Mouse (Mus musculus) fat pad, adult 2 months (tissue): ENCODE results near the gene Sh2d2a.
A peak's percentile ranks its signal among the peaks of the same experiment; 100 is the strongest.
"Not testable (repeated sequence)": the region's sequence is repeated elsewhere in the genome, so short reads cannot be mapped to it uniquely, and the experiment has no call there.

Experiments
- DNase-seq: peaks from one replicate; pipeline ENCODE4 v3.0.0-alpha.2; 2011; ENCODE audit warnings: low read depth, low spot score; ENCODE audit errors: extremely low read depth

Gene Sh2d2a

DNA sequence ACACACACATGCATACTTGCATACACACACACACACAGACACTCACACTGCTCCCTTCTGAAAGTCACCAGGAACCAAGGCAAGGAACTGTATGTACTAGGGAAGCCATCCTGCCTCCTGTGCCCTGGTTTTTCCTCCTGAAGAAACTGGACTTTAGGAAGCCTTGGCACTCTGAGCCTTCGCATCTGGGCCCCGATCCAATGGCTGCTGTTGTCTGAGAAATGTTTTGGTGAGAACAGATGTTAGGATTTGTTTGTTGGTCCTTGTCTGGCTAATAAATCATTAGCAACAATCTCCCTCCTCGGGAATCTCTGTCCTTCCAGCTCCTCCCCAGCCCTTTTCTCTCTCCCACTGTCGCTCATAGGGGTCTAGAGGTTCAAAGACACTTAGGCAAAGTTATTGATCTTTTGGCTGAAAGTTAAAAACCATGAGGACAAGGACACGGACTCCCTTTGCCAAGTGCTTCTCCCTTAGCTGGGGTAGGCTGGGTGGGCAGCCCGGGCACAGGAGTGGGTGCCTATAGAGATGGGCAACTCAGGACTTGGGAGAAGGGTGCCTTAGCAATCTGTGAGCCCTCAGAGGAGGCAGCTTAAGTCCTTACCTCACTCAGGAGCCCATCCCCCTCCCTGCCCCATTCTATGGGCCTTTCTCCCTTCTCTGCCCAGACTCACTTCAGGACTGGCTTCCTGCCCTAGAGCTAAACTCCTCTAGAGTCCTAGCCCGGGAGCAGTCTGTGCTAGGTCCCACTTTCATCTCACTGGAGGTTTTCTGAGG lies 8.4 kb downstream of the Sh2d2a start:
- no peak for DNase-seq

DNA sequence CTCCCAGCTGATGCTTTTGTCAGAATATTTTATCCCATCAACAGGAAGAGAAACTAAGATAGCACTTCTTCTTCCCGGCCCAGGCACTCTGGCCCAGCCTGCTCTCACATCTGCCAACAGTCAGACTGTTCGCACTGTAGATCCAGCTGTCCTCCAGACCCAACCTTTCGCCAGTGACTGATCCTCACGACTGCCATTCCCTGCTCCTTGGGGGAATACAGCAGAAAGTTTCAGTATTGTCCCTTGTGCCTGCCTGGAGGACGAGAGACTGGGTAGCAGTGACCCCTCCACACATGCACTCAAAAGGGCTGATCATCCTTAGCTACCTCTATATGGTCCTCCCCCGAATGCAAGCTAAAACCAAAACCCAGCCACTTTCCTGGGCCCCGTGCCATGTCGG lies 9.4 kb downstream of the Sh2d2a start:
- no peak for DNase-seq

DNA sequence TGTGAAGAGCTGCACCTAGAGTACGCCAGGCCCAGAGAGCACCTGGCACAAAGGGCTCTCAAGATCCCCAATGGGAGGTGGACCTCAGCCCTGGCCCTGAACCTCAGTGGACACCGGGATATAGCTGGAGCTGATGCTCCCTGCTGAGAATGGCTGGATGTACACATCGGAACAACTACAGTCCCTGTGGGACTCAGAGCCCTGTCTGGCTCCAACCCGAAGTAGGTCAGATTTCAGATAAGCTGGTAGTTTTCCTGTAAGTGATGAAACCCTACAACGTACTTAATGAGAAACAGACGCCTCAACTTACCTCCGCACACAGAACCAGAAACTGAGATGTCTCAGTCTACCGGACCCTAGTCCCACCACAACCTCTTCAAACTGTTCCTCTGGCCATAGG lies 11.1 kb downstream of the Sh2d2a start:
- no peak for DNase-seq

DNA sequence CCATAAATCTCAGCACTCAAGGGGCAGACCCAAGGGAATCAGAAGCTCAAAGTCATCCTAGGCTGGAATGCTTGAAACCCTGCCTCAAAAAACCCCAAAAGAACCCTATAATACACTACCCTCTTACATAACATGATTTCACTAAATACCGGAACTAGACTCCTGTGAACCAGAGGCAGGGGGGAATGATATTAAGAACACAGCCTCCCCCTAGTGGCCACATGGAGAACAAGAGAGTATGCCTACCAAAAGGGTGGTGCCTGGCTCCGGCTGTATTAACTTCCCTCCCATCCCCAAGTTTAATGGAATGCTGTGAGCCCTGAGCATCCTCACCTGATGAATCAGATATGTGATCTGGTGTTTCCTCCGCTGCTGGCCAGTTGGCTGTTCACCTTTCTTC lies 13.3 kb downstream of the Sh2d2a start:
- no peak for DNase-seq

DNA sequence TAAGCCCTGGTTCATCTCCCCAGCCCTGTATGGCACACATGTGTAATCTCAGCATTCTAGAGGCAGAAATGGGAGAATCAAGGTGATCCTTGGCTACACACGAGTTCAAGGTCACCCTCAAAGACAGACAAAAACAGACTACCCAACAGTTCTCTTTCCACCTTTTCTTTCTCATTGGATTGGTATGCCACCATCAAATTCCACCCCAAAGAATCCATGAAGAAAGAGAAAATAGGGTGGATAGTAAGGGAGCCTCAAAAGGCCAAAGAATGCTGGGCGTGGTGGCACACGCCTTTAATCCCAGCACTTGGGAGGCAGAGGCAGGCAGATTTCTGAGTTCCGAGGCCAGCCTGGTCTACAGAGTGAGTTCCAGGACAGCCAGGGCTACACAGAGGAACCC lies 17.6 kb downstream of the Sh2d2a start:
- not testable (repeated sequence) for DNase-seq

DNA sequence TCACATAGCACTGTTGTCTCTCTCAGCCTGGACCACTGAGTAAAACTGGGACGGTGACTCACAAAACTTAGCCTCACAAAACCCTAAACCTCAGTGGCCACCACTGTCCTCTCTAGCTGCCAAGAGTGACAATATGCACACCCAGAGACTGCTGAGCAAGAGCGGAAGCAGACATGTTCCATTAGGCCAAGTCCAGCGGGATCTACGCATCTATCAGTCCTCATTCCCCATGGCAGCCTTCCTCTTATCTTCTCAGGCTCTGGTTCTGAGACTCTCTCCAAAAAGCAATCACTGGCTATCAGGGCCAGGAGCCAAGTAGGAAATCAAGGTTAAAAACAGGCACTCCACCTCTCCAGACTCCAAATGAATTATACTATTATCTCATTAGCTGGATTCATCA lies 31.2 kb downstream of the Sh2d2a start:
- no peak for DNase-seq

DNA sequence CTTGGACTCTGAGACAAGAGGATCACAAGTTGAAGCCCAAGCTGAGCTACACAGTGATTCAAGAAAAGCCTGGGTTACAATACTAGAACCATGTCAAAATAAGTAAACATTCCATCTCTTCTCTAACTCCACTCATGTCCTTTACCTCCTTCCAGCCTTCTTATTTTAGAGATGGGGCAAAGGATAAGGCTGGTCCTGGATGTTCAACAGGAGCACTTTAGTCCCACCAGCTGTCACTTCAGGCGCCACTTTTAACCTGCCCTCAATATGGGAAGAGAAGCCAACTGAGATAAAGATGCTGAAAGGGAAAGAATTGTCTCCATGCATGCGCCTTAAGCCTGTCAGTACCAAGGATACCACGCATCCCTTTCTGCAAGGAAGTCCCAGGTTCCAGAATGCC lies 37.7 kb downstream of the Sh2d2a start:
- no peak for DNase-seq

DNA sequence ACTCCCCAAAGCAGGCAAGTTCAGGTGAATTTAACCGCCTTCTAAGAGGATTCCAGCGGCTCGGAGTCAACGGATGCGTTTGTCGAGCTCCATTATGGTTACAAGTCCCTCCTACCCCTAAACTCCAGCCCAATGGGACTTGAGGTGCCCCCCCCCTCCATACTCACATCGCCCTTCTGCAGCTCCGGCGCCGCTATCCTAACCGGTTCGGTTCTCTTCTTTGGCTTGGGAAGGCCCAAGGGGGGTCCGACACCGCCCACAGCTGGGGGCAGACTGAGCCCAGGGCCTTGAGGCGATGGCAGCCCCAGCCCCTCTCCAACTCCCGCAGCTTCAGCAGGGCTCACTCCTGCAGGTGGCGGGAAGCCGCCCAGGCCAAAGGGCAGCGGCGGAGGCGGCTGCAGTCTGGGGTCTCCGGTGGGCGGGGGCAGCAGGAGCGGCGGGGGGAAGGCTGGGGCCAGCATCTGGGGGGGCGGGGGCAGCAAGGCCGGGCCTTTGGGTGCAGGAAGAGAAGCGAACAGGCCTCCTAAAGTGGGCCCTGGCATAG lies 38.2 kb downstream of the Sh2d2a start:
- DNase-seq = no peak

DNA sequence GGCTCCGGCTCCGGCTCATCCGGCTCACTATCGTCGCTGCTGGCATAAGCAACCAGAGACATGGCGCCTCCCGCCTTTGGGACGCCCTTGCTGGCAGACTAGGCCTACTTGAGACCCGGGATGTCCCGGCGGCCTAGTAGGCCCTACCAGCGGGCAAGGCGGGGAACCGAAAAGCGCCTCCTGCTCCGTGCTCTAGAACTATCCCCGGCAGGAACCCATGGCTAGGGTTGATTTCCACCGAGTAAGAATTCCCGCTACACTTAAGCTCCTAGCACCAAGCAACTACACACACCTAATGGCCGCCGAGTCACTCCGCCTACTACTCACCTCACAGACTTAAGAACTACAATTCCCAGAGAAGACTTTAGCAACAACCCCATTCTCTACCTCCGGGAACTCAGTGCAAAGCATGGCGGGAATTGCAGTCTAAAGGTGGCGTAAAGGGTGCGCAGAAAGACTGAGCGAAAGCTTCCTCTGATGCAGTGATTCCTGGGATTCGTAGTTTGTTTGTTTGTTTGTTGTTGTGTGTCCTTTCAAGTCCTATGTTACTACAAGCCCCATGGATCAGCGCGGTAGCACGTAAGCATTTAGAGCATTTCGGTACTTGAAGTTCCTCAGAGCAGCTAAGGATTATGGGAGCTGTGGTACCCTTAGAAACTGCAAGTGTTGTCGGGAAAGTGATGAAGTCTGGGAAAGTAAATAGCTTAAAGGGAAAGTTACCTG lies 38.9 kb downstream of the Sh2d2a start, which contains the start of gene Prcc:
TSS of gene Prcc (minus strand) at position 328 of the 723 bp plus-strand sequence.
- DNase-seq = peak; percentile 100

DNA sequence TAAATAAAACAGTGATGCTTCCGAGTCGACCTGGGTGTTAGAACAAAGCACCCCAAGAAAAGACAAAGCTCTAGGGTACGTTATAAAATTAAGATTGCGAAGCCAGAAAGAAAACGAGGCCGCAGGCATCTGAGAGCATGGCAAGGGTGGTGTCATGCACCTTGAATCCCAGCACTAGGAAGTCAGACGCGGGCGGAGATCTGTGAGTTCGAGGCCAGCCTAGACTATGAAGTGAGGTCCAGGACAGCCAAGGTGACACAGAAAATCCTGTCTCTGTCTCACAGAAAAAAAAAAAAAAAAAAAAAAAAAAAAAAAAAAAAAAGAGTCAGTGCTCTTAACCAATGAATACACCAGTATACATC lies 39.4 kb downstream of the Sh2d2a start:
- DNase-seq = no peak

DNA sequence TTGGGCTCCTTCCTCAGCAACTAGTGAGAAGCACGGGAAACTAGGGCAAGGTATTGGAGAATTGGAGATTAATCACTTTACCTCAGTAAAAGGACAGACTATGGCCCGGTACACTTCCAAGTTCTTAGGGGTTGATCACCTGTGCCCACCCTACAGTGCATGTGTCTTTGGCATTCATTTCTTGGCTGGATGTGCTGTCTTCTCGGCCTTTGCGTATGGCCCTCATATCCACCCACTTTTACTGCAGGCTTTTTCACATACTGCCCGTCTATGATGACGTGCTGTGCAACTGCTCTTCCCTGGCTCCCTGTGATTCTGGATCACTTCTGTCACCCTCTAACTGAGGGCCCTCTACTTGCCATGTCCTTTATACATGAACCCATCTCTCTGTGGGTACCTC lies 39.9 kb downstream of the Sh2d2a start:
- DNase-seq = no peak

DNA sequence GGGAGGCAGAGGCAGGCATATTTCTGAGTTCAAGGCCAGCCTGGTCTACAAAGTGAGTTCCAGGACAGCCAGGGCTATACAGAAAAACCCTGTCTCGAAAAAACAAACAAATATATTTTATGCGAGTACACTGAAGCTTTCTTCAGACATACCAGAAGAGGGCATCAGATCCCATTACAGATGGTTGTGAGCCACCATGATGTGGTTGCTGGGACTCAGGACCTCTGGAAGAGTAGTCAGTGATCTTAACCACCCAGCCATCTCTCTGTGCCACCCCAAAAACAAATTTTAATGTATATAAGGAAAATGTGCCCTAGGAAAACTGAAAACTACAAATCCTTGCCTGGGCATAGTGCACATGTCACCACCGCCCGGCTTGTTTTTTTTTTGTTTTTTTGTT lies 40.8 kb downstream of the Sh2d2a start:
- not testable (repeated sequence) for DNase-seq

DNA sequence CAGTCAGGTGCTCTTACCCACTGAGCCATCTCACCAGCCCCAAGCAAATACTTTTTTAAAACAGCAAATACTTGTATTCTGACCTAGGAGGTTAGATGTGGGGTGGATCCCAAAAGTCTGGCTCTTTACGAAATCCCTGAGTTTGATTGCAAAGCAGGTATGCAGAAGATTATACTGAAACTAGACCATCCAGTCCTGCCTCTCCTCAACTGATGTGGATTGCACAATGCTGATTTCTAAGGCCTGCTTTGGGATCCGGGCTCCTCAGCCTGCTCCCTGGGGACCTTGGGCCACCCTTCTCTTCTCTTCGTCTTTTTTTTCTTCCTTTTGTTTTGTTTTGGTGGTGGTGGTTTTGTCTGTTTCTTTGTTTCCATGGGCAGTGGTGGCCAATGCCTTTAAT lies 44.9 kb downstream of the Sh2d2a start:
- peak; percentile 64 for DNase-seq

DNA sequence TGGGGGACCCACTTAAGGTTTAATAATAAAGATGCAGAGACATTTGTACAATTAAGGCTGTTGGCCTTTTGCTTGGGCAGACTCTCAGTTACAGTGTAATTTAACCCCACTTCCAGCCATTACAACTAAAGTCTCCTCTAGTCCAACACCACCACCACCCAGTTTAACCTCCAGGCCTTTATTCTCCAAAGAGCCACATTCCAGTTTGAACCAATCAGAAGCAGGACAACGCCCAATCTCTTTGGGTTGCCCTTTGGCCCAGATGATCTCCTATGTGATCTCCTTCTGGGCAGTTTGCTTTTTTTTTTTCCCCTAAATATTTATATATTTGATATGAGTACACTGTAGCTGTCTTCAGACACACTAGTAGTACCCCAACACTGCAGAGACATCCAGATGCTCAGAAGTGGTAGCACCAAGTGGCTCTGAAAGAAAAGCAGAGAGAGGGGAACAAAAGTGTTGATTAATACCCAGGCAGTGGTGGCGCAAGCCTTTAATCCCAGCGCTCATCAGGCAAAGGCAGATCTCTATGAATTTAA lies 46.9 kb downstream of the Sh2d2a start:
- DNase-seq = no peak

DNA sequence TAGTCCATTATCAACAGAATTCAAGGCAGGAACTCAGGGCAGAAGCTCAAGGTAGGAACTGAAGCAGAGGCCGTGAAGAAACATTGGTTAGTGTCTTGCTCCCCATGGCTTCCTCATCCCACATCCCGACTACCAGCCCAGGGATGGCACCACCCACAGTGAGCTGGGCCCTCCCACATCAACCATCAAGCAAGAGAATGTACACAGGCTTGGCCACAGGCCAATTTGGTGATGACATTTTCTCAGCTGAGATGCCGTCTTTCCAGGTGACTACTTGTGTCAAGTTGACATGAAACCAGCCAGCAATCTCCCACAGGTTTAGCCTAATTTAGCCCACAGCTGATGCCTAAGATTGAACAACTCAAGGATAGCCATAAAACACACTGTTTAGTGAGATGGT lies 52.7 kb downstream of the Sh2d2a start:
- DNase-seq = no peak

DNA sequence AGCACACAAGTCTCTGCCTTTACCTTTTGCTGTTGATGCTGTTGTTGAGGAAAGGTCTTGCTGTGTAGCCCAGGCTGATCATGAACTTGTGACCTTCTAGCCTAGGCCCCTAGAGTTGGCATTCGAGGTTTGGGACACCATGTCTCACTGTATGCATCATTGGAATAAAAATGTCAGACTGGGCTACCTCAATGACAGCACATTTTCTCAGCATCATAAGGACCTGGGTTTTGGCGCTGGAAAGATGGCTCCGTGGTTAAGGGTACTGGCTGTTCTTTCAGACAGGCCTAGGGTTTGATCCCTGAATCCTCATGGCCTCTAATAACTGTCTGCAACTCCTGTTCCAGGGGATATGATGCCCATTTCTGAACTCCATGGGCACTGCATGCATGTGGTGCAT lies 53.2 kb downstream of the Sh2d2a start:
- DNase-seq = no peak

DNA sequence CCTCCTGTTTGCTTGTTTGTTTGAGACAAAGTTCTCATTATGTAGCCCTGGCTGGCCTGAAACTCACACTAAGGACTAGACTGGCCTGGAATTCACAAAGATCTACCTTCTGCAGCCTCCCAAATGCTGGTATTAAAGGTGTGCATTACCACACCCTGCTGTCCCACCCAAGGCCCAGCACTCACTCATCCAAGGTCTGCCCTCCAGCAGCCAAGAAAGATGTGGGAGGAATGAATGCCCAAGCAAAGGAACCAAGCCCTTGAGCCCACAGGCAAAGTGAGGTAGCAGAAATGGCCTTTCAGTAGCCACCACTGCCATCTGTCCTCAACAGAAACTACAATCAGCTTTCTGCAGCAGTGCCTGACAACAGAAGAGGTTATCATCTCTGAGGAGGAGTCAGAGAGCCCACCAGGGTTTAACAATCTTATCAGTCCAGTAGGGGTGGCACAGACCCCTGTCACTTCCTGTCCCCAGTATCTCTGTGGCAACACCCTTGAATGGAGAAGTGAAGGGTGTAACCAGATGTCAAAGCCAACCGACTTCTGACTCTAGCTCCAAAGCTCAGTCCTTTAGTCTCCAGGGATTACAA lies 54.6 kb downstream of the Sh2d2a start:
- DNase-seq = no peak

DNA sequence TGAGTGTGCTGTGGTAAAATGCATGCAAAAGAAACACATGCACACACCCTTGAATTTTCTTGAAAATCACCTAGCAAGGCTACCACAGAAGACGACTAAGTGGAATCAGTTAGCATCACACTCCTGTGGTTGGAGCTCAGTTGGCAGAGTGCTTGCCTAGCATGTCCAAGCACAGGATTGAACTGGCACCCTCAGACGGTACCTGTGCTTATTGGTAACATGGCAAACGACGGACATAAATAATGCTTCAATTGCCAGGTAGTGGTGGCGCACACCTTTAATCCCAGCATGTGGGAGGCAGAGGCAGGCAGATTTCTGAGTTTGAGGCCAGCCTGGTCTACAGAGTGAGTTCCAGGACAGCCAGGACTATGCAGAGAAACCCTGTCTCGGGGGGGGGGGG lies 55.4 kb downstream of the Sh2d2a start:
- not testable (repeated sequence) for DNase-seq

DNA sequence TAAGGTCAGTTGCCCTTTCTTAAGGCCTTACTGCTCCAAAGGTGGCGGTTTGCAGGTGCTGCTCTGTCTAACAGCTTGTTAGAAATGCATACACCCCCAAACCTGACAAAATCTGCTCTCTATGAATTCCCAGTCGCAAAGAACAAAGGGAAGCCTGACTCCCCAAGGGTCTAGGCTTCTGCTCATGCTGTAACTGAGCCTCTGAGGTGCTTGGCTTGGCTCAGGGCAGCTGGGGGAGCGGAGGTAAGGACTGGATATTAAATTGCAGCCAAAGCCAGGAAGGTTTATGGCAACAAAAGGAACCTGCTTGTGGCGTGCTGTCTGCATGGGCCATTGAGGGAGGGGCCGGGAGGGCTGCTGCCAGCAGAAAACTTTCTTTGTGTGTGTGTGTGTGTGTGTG lies 57.3 kb downstream of the Sh2d2a start:
- DNase-seq = no peak
